Mouse (Mus musculus) C2C12 (cell line): ENCODE results near the gene Glt1d1.

ENCODE experiments used
- CEBPB ChIP-seq: IDR thresholded peaks from one replicate; pipeline ENCODE4 v1.6.1; 2011; ENCODE audit warnings: low read depth, mild to moderate bottlenecking, control low read depth, moderate library complexity
- CTCF ChIP-seq: IDR thresholded peaks from one replicate; pipeline ENCODE4 v1.5.1; 2011; ENCODE audit not compliant: control insufficient read depth, insufficient read depth, insufficient read length
- FOSL1 ChIP-seq: IDR thresholded peaks from one replicate; pipeline ENCODE4 v1.8.0; 2011; ENCODE audit warnings: mild to moderate bottlenecking, low read length; ENCODE audit not compliant: poor library complexity, insufficient read depth, severe bottlenecking
- MAX ChIP-seq: IDR thresholded peaks from one replicate; pipeline ENCODE4 v1.6.1; 2011; ENCODE audit warnings: mild to moderate bottlenecking, control low read depth
- MYOD1 ChIP-seq: IDR thresholded peaks from one replicate; pipeline ENCODE4 v1.6.1; 2011; ENCODE audit warnings: low read depth; ENCODE audit not compliant: control insufficient read depth, insufficient read length
- MYOG ChIP-seq: IDR thresholded peaks from one replicate; pipeline ENCODE4 v1.6.1; 2011; ENCODE audit not compliant: control insufficient read depth, insufficient read length; ENCODE audit errors: extremely low read depth
- USF1 ChIP-seq: IDR thresholded peaks from one replicate; pipeline ENCODE4 v1.6.1; 2011; ENCODE audit warnings: low read depth, mild to moderate bottlenecking, control low read depth, moderate library complexity

GRCm38 (mm10) chr5:127659312-127659711 is 27.2 kb downstream of the Glt1d1 start:
- TF ChIP-seq CTCF (no peak), CEBPB (no peak), USF1 (no peak), MYOG (no peak), MAX (no peak), MYOD1 (no peak), FOSL1 (no peak)
